Mouse (Mus musculus) limb, embryonic 11.5 days (tissue): ENCODE results near the gene Dync1li2. TPM values are rescaled to one million over a fixed set of nuclear protein-coding genes. Genes with fewer than 3 reads are reported as not detected.
A peak's percentile ranks its signal among the peaks of the same experiment; 100 is the strongest.

Experiments used
- ATAC-seq: fragments of 200-750 bp; cut with Nextera tagmentation; 2 replicates; pipeline ENCODE4 v1.8.0; 2017; ENCODE audit warnings: low read depth; ENCODE audit not compliant: insufficient number of reproducible peaks, low FRiP score, low TSS enrichment
- DNase-seq: peaks from one replicate; pipeline ENCODE4 v3.0.0-alpha.2; 2015; ENCODE audit warnings: low spot score
- H3K27ac ChIP-seq: fragments of 300-500 bp; sonication (generic); replicated peaks from 2 replicates; pipeline ENCODE4 v1.5.1; 2014; ENCODE audit warnings: low read depth, mild to moderate bottlenecking, low read length
- H3K27me3 ChIP-seq: fragments of 300-500 bp; sonication (generic); 2 replicates; pipeline ENCODE4 v1.6.1; 2014; ENCODE audit warnings: mild to moderate bottlenecking, low read length, mixed read lengths; ENCODE audit not compliant: control insufficient read depth, insufficient read depth
- H3K36me3 ChIP-seq: fragments of 300-500 bp; sonication (generic); 2 replicates; pipeline ENCODE4 v1.6.1; 2014; ENCODE audit warnings: mild to moderate bottlenecking, low read length, moderate library complexity, mixed read lengths; ENCODE audit not compliant: control insufficient read depth, insufficient read depth
- H3K4me1 ChIP-seq: fragments of 300-500 bp; sonication (generic); 2 replicates; pipeline ENCODE4 v1.6.1; 2014; ENCODE audit warnings: low read length, mixed read lengths; ENCODE audit not compliant: control insufficient read depth, insufficient read depth
- H3K4me2 ChIP-seq: fragments of 300-500 bp; sonication (generic); 2 replicates; pipeline ENCODE4 v1.6.1; 2014; ENCODE audit warnings: low read depth, mild to moderate bottlenecking, moderate library complexity; ENCODE audit not compliant: severe bottlenecking
- H3K4me3 ChIP-seq: fragments of 300-500 bp; sonication (generic); 2 replicates; pipeline ENCODE4 v1.5.1; 2014; ENCODE audit warnings: low read depth, low read length
- H3K9ac ChIP-seq: fragments of 300-500 bp; sonication (generic); 2 replicates; pipeline ENCODE4 v1.6.1; 2014; ENCODE audit warnings: mild to moderate bottlenecking, low read length
- H3K9me3 ChIP-seq: fragments of 300-500 bp; sonication (generic); 2 replicates; pipeline ENCODE4 v1.6.1; 2016; ENCODE audit warnings: low read length; ENCODE audit not compliant: control insufficient read depth
- WGBS: fragments of 180-500 bp; shearing (Covaris S2); extraction: QIAGEN DNeasy Blood & Tissue Kit; methylation state at CpG from one replicate; pipeline ENCODE4 v1.1.7; 2014; 5-methylcytosine and 5-hydroxymethylcytosine counted together
- polyA plus RNA-seq: library from polyadenylated mRNA; unstranded; fragments of >200 nt; fragmentation: Nextera tagmentation; extraction: Ambion mirVana; gene quantifications from 2 replicates; pipeline ENCODE4 v1.2.1, GENCODE M21; 2014

The Dync1li2 gene
- polyA plus RNA-seq, 1 experiment from 2014 or later, result 59.3 TPM

- Histone ChIP-seq H3K9me3 (no peaks in the 10 kb centered on the region), H3K36me3 (no peaks in the 10 kb centered on the region), H3K4me2 (no peak overlapping the region), H3K9ac (no peak overlapping the region), H3K4me3 (no peak overlapping the region), H3K27me3 (no peaks in the 10 kb centered on the region), H3K27ac (no peak overlapping the region), H3K4me1 (peaks cover 4% of the 10 kb centered on the region)
- DNase-seq (peak; percentile 34), ATAC-seq (no peak)
- WGBS, result 58% methylated on average over 14 of the region's 14 CpGs
These were observed 67.7 kb downstream of the Dync1li2 start for GRCm38 (mm10) chr8:104374864-104375846.

DNA sequence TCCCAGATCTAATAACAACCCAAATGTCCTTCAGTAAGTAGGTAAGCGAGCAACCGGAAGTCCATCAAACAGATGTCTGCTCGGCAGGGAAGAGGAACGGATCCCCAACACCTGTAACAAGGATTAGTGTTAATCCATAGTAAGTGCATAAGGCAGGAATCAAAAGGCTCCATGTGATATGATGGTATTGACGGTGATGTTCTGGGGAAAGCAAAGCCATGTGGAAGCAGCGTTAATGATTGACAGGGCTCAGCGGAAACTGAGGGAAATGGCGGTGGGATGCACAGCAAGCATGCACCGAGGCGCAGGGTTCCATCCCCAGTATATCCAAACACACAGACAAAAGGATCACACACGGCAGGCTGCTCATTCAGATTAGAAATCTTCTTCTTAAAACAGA is 68.6 kb downstream of the Dync1li2 start:
- H3K36me3 ChIP-seq, result no peaks in the 10 kb centered on the region
- no peaks in the 10 kb centered on the region for H3K27me3 ChIP-seq
- ATAC-seq (no peak), DNase-seq (no peak)
- no peak overlapping the region for H3K27ac ChIP-seq
- H3K4me2 ChIP-seq, result no peak overlapping the region
- no peaks in the 10 kb centered on the region for H3K9me3 ChIP-seq
- WGBS, result 83% methylated on average over 11 of the region's 11 CpGs
- H3K4me3 ChIP-seq, result no peak overlapping the region
- peaks cover 4% of the 10 kb centered on the region for H3K4me1 ChIP-seq
- H3K9ac ChIP-seq, result no peak overlapping the region

DNA sequence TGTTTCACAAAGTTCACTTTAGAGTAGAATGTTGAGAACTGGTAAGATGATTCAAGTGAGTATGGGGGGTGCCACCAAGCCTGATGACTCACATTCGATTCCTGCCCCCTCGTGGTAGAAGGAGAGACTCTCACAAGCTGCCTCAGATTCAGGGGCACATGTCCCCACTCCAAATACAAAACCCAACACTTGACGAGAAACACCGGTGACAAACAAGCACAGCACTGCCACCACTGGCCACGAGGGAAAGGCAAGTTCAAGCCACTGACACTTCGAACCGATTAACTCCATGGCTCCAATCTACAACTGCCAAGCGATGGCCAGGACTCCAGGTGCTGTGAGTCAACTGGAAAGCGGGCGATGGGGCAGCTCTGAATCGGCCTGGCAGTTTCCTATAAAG is 69.1 kb downstream of the Dync1li2 start:
- H3K4me2 ChIP-seq, result no peak overlapping the region

GRCm38 (mm10) chr8:104371121-104371520 is 71.7 kb downstream of the Dync1li2 start:
- Histone ChIP-seq H3K9me3 (no peaks in the 10 kb centered on the region), H3K4me2 (no peak overlapping the region), H3K4me3 (no peak overlapping the region), H3K27me3 (no peaks in the 10 kb centered on the region), H3K27ac (no peak overlapping the region), H3K4me1 (peaks cover 4% of the 10 kb centered on the region), H3K9ac (no peak overlapping the region), H3K36me3 (no peaks in the 10 kb centered on the region)
- 89% methylated on average over 6 of the region's 6 CpGs for WGBS
- DNase-seq (no peak), ATAC-seq (no peak)

More for the DNA sequence above, 69.1 kb downstream of the Dync1li2 start:
- no peak for ATAC-seq
- WGBS, result 86% methylated on average over 11 of the region's 11 CpGs
- H3K27ac ChIP-seq, result no peak overlapping the region
- no peak overlapping the region for H3K4me3 ChIP-seq
- no peak for DNase-seq
- H3K36me3 ChIP-seq, result no peaks in the 10 kb centered on the region
- H3K9ac ChIP-seq, result no peak overlapping the region
- peaks cover 4% of the 10 kb centered on the region for H3K4me1 ChIP-seq
- no peaks in the 10 kb centered on the region for H3K9me3 ChIP-seq
- no peaks in the 10 kb centered on the region for H3K27me3 ChIP-seq

DNA sequence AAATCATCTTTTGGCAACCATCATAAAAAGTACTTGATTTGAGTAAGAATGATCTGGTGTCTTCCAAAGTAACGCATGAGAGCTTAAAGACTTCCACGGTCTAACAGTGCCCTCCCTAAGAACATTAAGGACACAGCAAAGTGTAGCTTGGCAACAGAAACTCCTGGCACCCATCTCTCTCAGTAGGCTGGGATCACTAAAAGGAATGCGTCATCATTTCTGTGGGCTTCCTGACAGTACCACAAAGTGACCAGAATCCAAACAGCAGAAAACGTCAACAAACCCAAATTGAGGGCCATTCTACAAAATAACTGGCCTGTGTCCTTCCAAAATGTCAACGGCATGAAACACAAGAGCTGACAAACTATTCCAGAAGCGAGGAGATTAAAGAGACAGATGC is 72.8 kb downstream of the Dync1li2 start:
- no peak for ATAC-seq

GRCm38 (mm10) chr8:104369591-104369990 is 73.3 kb downstream of the Dync1li2 start:
- no peaks in the 10 kb centered on the region for H3K4me1 ChIP-seq
- no peak for DNase-seq
- H3K27me3 ChIP-seq, result no peaks in the 10 kb centered on the region
- no peak for ATAC-seq
- 86% methylated on average over 12 of the region's 12 CpGs for WGBS
- no peaks in the 10 kb centered on the region for H3K36me3 ChIP-seq
- H3K9me3 ChIP-seq, result no peaks in the 10 kb centered on the region
- H3K27ac ChIP-seq, result no peak overlapping the region
- H3K4me2 ChIP-seq, result no peak overlapping the region
- no peak overlapping the region for H3K9ac ChIP-seq
- H3K4me3 ChIP-seq, result no peak overlapping the region

More for the DNA sequence above, 72.8 kb downstream of the Dync1li2 start:
- H3K9me3 ChIP-seq, result no peaks in the 10 kb centered on the region
- no peak overlapping the region for H3K4me3 ChIP-seq
- no peak overlapping the region for H3K9ac ChIP-seq
- peaks cover 1% of the 10 kb centered on the region; the same call in 1 of the 2 replicates for H3K4me1 ChIP-seq
- 77% methylated on average over 6 of the region's 6 CpGs for WGBS
- H3K4me2 ChIP-seq, result no peak overlapping the region
- H3K36me3 ChIP-seq, result no peaks in the 10 kb centered on the region
- H3K27ac ChIP-seq, result no peak overlapping the region
- no peaks in the 10 kb centered on the region for H3K27me3 ChIP-seq
- DNase-seq, result no peak

Other genes with a start within 250 kb of the Dync1li2 start
- gene Tk2, start 194.5 kb downstream of the Dync1li2 start, polyA plus RNA-seq, result 22.5 and 26.0 TPM in 2 replicates
- gene Cklf, start 192.2 kb downstream of the Dync1li2 start, polyA plus RNA-seq, result 36.7 and 40.5 TPM in 2 replicates
- not detected in 2 replicates for gene Cmtm2a, start 149.9 kb downstream of the Dync1li2 start, polyA plus RNA-seq
- gene Gm45711, start 133.0 kb downstream of the Dync1li2 start, polyA plus RNA-seq, result not detected in 2 replicates
- not detected in 2 replicates for gene Cmtm1, start 132.9 kb downstream of the Dync1li2 start, polyA plus RNA-seq
- not detected in 2 replicates for gene Gm11020, start 121.5 kb downstream of the Dync1li2 start, polyA plus RNA-seq
- gene Cmtm2b, start 120.8 kb downstream of the Dync1li2 start, polyA plus RNA-seq, result not detected in 2 replicates
- 73.4 and 75.8 TPM in 2 replicates for gene Cmtm3, start 103.6 kb downstream of the Dync1li2 start, polyA plus RNA-seq
- gene Cmtm4, start 47.2 kb downstream of the Dync1li2 start, polyA plus RNA-seq, result 2.9 and 4.1 TPM in 2 replicates
- 0.24 and 0.30 TPM in 2 replicates for gene Terb1, start 66.9 kb upstream of the Dync1li2 start, polyA plus RNA-seq
- 138 and 142 TPM in 2 replicates for gene Nae1, start 91.6 kb upstream of the Dync1li2 start, polyA plus RNA-seq
- 0.57 and 0.61 TPM in 2 replicates for gene Car7, start 91.6 kb upstream of the Dync1li2 start, polyA plus RNA-seq
- gene Pdp2, start 148.4 kb upstream of the Dync1li2 start, polyA plus RNA-seq, result 16.7 and 19.0 TPM in 2 replicates
- gene Cdh16, start 181.3 kb upstream of the Dync1li2 start, polyA plus RNA-seq, result not detected in 2 replicates
- gene Rrad, start 188.3 kb upstream of the Dync1li2 start, polyA plus RNA-seq, result 6.5 and 7.6 TPM in 2 replicates
- gene Ciao2b, start 198.9 kb upstream of the Dync1li2 start, polyA plus RNA-seq, result 89.8 and 99.1 TPM in 2 replicates